Mouse (Mus musculus): ENCODE measurements around the gene Fars2. TPM values are rescaled to one million over a fixed set of nuclear protein-coding genes. Genes with fewer than 3 reads are reported as not detected.
A peak's percentile ranks its signal among the peaks of the same experiment; 100 is the strongest.

The Fars2 gene
- total and polyA plus RNA-seq, 2 experiments from 2014 or later: 30.3 to 30.6 TPM

GRCm38 (mm10) chr13:36538385-36538784 is 421.2 kb downstream of the Fars2 start:
- Histone ChIP-seq H3K9ac (replicated peaks; ENCODE audit: low read length, poor library complexity, severe bottlenecking) (no peak overlapping the region), H3K9me3 (ENCODE audit: low read length) (no peaks in the 10 kb centered on the region), H3K4me1 (ENCODE audit: insufficient read depth, low read length) (no peaks in the 10 kb centered on the region), H3K4me2 (ENCODE audit: low read depth, low read length, poor library complexity, severe bottlenecking) (no peak overlapping the region), H3K36me3 (ENCODE audit: insufficient read depth, low read length) (no peaks in the 10 kb centered on the region), H3K27ac (ENCODE audit: low read depth, low read length) (no peak overlapping the region; the same call in 1 of the 2 replicates), H3K27me3 (ENCODE audit: insufficient read depth, low read length) (no peaks in the 10 kb centered on the region), H3K4me3 (ENCODE audit: low read depth, low read length) (no peak overlapping the region)
- no peak for TF ChIP-seq CTCF (IDR thresholded peaks at IDR 0.05)
- WGBS: 20% methylated on average over 2 of the region's 2 CpGs
- no peak for ATAC-seq (ENCODE audit: low FRiP score)
- no peak for DNase-seq (ENCODE audit: low spot score)

- 52% methylated on average over 10 of the region's 10 CpGs for WGBS
Observed at GRCm38 (mm10) chr13:36540231-36540630, 423.0 kb downstream of the Fars2 start.

GRCm38 (mm10) chr13:36541287-36541780 is 424.1 kb downstream of the Fars2 start:
- Histone ChIP-seq H3K4me2 (ENCODE audit: low read depth, low read length, poor library complexity, severe bottlenecking) (no peak overlapping the region), H3K4me1 (ENCODE audit: insufficient read depth, low read length) (no peaks in the 10 kb centered on the region), H3K27me3 (ENCODE audit: insufficient read depth, low read length) (no peaks in the 10 kb centered on the region), H3K4me3 (ENCODE audit: low read depth, low read length) (no peak overlapping the region), H3K36me3 (ENCODE audit: insufficient read depth, low read length) (no peaks in the 10 kb centered on the region), H3K9ac (replicated peaks; ENCODE audit: low read length, poor library complexity, severe bottlenecking) (no peak overlapping the region), H3K27ac (ENCODE audit: low read depth, low read length) (no peak overlapping the region), H3K9me3 (ENCODE audit: low read length) (no peaks in the 10 kb centered on the region)
- no peak for TF ChIP-seq CTCF (IDR thresholded peaks at IDR 0.05)
- ATAC-seq (ENCODE audit: low FRiP score): no peak
- no peak for DNase-seq (ENCODE audit: low spot score)
- WGBS: 90% methylated on average over 2 of the region's 2 CpGs

More at GRCm38 (mm10) chr13:36540231-36540630, 423.0 kb downstream of the Fars2 start:
- H3K4me3 ChIP-seq (ENCODE audit: low read depth, low read length): no peak overlapping the region
- H3K9ac ChIP-seq (replicated peaks; ENCODE audit: low read length, poor library complexity, severe bottlenecking): no peak overlapping the region
- ATAC-seq (ENCODE audit: low FRiP score) (no peak), DNase-seq (ENCODE audit: low spot score) (no peak)
- no peak overlapping the region for H3K27ac ChIP-seq (ENCODE audit: low read depth, low read length)
- TF ChIP-seq CTCF (IDR thresholded peaks at IDR 0.05): no peak; the same call in 1 of the 2 replicates
- no peaks in the 10 kb centered on the region for H3K27me3 ChIP-seq (ENCODE audit: insufficient read depth, low read length)
- H3K9me3 ChIP-seq (ENCODE audit: low read length): no peaks in the 10 kb centered on the region
- H3K4me2 ChIP-seq (ENCODE audit: low read depth, low read length, poor library complexity, severe bottlenecking): no peak overlapping the region
- H3K36me3 ChIP-seq (ENCODE audit: insufficient read depth, low read length): no peaks in the 10 kb centered on the region
- H3K4me1 ChIP-seq (ENCODE audit: insufficient read depth, low read length): no peaks in the 10 kb centered on the region

- H3K27ac ChIP-seq (ENCODE audit: low read depth, low read length): no peak overlapping the region
- peak; percentile 77 for ATAC-seq (ENCODE audit: low FRiP score)
Observed at GRCm38 (mm10) chr13:36550694-36551093, 433.5 kb downstream of the Fars2 start.

GRCm38 (mm10) chr13:36552522-36553246 is 435.5 kb downstream of the Fars2 start:
- no peak overlapping the region for H3K4me2 ChIP-seq (ENCODE audit: low read depth, low read length, poor library complexity, severe bottlenecking)
- DNase-seq (ENCODE audit: low spot score) (no peak), ATAC-seq (ENCODE audit: low FRiP score) (no peak)
- TF ChIP-seq CTCF (IDR thresholded peaks at IDR 0.05): peak; percentile 55
- H3K9ac ChIP-seq (replicated peaks; ENCODE audit: low read length, poor library complexity, severe bottlenecking): no peak overlapping the region
- H3K36me3 ChIP-seq (ENCODE audit: insufficient read depth, low read length): no peaks in the 10 kb centered on the region
- no peaks in the 10 kb centered on the region for H3K9me3 ChIP-seq (ENCODE audit: low read length)
- H3K4me3 ChIP-seq (ENCODE audit: low read depth, low read length): no peak overlapping the region
- no peak overlapping the region for H3K27ac ChIP-seq (ENCODE audit: low read depth, low read length)
- no peaks in the 10 kb centered on the region for H3K27me3 ChIP-seq (ENCODE audit: insufficient read depth, low read length)
- 56% methylated on average over 3 of the region's 3 CpGs for WGBS
- H3K4me1 ChIP-seq (ENCODE audit: insufficient read depth, low read length): no peaks in the 10 kb centered on the region

More at GRCm38 (mm10) chr13:36550694-36551093, 433.5 kb downstream of the Fars2 start:
- Histone ChIP-seq H3K9me3 (ENCODE audit: low read length) (no peaks in the 10 kb centered on the region), H3K4me3 (ENCODE audit: low read depth, low read length) (no peak overlapping the region), H3K4me2 (ENCODE audit: low read depth, low read length, poor library complexity, severe bottlenecking) (no peak overlapping the region), H3K9ac (replicated peaks; ENCODE audit: low read length, poor library complexity, severe bottlenecking) (no peak overlapping the region), H3K4me1 (ENCODE audit: insufficient read depth, low read length) (no peaks in the 10 kb centered on the region), H3K27me3 (ENCODE audit: insufficient read depth, low read length) (no peaks in the 10 kb centered on the region), H3K36me3 (ENCODE audit: insufficient read depth, low read length) (no peaks in the 10 kb centered on the region)
- peak; percentile 22 for DNase-seq (ENCODE audit: low spot score)
- TF ChIP-seq CTCF (IDR thresholded peaks at IDR 0.05): no peak
- WGBS: 33% methylated on average over 6 of the region's 6 CpGs

GRCm38 (mm10) chr13:36553247-36553642 is 436.0 kb downstream of the Fars2 start:
- Histone ChIP-seq H3K27me3 (ENCODE audit: insufficient read depth, low read length) (no peaks in the 10 kb centered on the region), H3K36me3 (ENCODE audit: insufficient read depth, low read length) (no peaks in the 10 kb centered on the region), H3K27ac (ENCODE audit: low read depth, low read length) (no peak overlapping the region), H3K4me2 (ENCODE audit: low read depth, low read length, poor library complexity, severe bottlenecking) (no peak overlapping the region), H3K9ac (replicated peaks; ENCODE audit: low read length, poor library complexity, severe bottlenecking) (no peak overlapping the region), H3K4me1 (ENCODE audit: insufficient read depth, low read length) (no peaks in the 10 kb centered on the region), H3K4me3 (ENCODE audit: low read depth, low read length) (no peak overlapping the region), H3K9me3 (ENCODE audit: low read length) (no peaks in the 10 kb centered on the region)
- DNase-seq (ENCODE audit: low spot score) (no peak), ATAC-seq (ENCODE audit: low FRiP score) (no peak)
- 80% methylated on average over 5 of the region's 5 CpGs for WGBS
- TF ChIP-seq CTCF (IDR thresholded peaks at IDR 0.05): no peak

All from midbrain, postnatal 0 days (tissue).